24 mouse cellular contexts compared by ENCODE assay signal in genomic region chr6:126190218-126190871, GRCm38 (mm10). TPM values are rescaled to one million over a fixed set of nuclear protein-coding genes. Genes with fewer than 3 reads are reported as not detected.
A peak's percentile ranks its signal among the peaks of the same experiment; 100 is the strongest.
DNase-seq lines count a peak whose midpoint lies in the region; ATAC-seq and TF ChIP-seq lines count a peak whose summit lies in the region.
"Had no signal": no experiment of that assay in that cellular context is flagged by ENCODE, and none has a peak within 500 bp of the region (broad histone marks: within the 10 kb centered on the region; RNA-seq: fewer than 3 reads in every experiment).

No protein-coding gene starts in this region.

- no peak overlapping the region for H3K4me2 ChIP-seq in kidney, embryonic 16.5 days (replicated peaks; ENCODE audit: low read depth, low read length)
- no peak overlapping the region for H3K4me2 ChIP-seq in heart, postnatal 0 days (ENCODE audit: low read depth, low read length)
- H3K4me2 ChIP-seq: embryonic facial prominence, embryonic 13.5 days; forebrain, embryonic 15.5 days; hindbrain, embryonic 15.5 days; liver, embryonic 13.5 days; lung, embryonic 14.5 days; neural tube, embryonic 15.5 days; stomach, embryonic 15.5 days had no signal

- H3K4me3 ChIP-seq in kidney, embryonic 16.5 days (ENCODE audit: low read length): no peak overlapping the region
- no peak overlapping the region for H3K4me3 ChIP-seq in heart, postnatal 0 days (ENCODE audit: low read depth, low read length)
- H3K4me3 ChIP-seq: embryonic facial prominence, embryonic 13.5 days; forebrain, embryonic 15.5 days; hindbrain, embryonic 15.5 days; liver, embryonic 13.5 days; neural tube, embryonic 15.5 days; stomach, embryonic 15.5 days had no signal

- no peak for TF ChIP-seq CTCF in heart, postnatal 0 days (IDR thresholded peaks at IDR 0.05; ENCODE audit: low read depth)

- peak; percentile 75 for ATAC-seq in kidney, embryonic 16.5 days (ENCODE audit: low FRiP score, low TSS enrichment)
- ATAC-seq in heart, postnatal 0 days (ENCODE audit: insufficient read depth, low read depth): peak; percentile 30; the same call in 1 of the 2 replicates
- ATAC-seq: forebrain, embryonic 15.5 days; intestine, embryonic 16.5 days; midbrain, embryonic 16.5 days had no signal

- H3K27me3 ChIP-seq in kidney, embryonic 16.5 days (ENCODE audit: insufficient read depth, low read length): no peaks in the 10 kb centered on the region
- no peaks in the 10 kb centered on the region for H3K27me3 ChIP-seq in heart, postnatal 0 days (ENCODE audit: control insufficient read depth, insufficient read depth, low read length)
- H3K27me3 ChIP-seq: embryonic facial prominence, embryonic 13.5 days; forebrain, embryonic 15.5 days; hindbrain, embryonic 15.5 days; liver, embryonic 13.5 days; neural tube, embryonic 15.5 days; stomach, embryonic 15.5 days had no signal

- no peaks in the 10 kb centered on the region for H3K9me3 ChIP-seq in kidney, embryonic 16.5 days (ENCODE audit: low read length)
- no peaks in the 10 kb centered on the region; the same call in 1 of the 2 replicates for H3K9me3 ChIP-seq in heart, postnatal 0 days (replicated peaks; ENCODE audit: control insufficient read depth, low read length)
- H3K9me3 ChIP-seq: embryonic facial prominence, embryonic 13.5 days; forebrain, embryonic 15.5 days; hindbrain, embryonic 15.5 days; liver, embryonic 13.5 days; neural tube, embryonic 15.5 days; stomach, embryonic 15.5 days had no signal

- WGBS in kidney, embryonic 16.5 days: 53% methylated on average over 10 of the region's 10 CpGs
- 61% methylated on average over 10 of the region's 10 CpGs for WGBS in heart, postnatal 0 days

- H3K27ac ChIP-seq in kidney, embryonic 16.5 days (ENCODE audit: low read length): no peak overlapping the region
- no peak overlapping the region for H3K27ac ChIP-seq in heart, postnatal 0 days (ENCODE audit: low read depth)
- H3K27ac ChIP-seq: embryonic facial prominence, embryonic 13.5 days; forebrain, embryonic 15.5 days; hindbrain, embryonic 15.5 days; liver, embryonic 13.5 days; neural tube, embryonic 15.5 days; stomach, embryonic 15.5 days had no signal

- H3K9ac ChIP-seq in kidney, embryonic 16.5 days (replicated peaks; ENCODE audit: low read length): no peak overlapping the region
- no peak overlapping the region for H3K9ac ChIP-seq in heart, postnatal 0 days (replicated peaks; ENCODE audit: low read depth, low read length)
- H3K9ac ChIP-seq: embryonic facial prominence, embryonic 13.5 days; forebrain, embryonic 15.5 days; hindbrain, embryonic 15.5 days; liver, embryonic 13.5 days; lung, embryonic 14.5 days; neural tube, embryonic 15.5 days; stomach, embryonic 15.5 days had no signal

- H3K4me1 ChIP-seq in kidney, embryonic 16.5 days (ENCODE audit: insufficient read depth, low read length): 0 out of 2 replicates have a peak, but pooled peaks cover 5% of the 10 kb centered on the region
- no peaks in the 10 kb centered on the region for H3K4me1 ChIP-seq in heart, postnatal 0 days (ENCODE audit: control insufficient read depth, insufficient read depth)
- H3K4me1 ChIP-seq: forebrain, embryonic 15.5 days; hindbrain, embryonic 15.5 days; liver, embryonic 13.5 days; neural tube, embryonic 15.5 days; stomach, embryonic 15.5 days had no signal

- peak; percentile 23 to 43 for DNase-seq in heart, adult 18-20 months
- no peak for DNase-seq in heart, adult 8-10 months (ENCODE audit: low spot score)
- DNase-seq in kidney, adult 18-20 months: no peak
- peak; percentile 48 for DNase-seq in heart, postnatal 0 days (ENCODE audit: low spot score)
- peak; percentile 14 to 30 for DNase-seq in kidney, postnatal 36 days
- no peak for DNase-seq in cerebellum, adult 11 months
- DNase-seq: cerebellum, adult 9-10 months; gastrocnemius, postnatal 25 days; left cerebral cortex, postnatal 4 days; liver, embryonic 13.5 days; lung, embryonic 14.5 days; lung, postnatal 36 days; right cerebral cortex, postnatal 25 days; thymus, adult 18-20 months had no signal

- H3K36me3 ChIP-seq in kidney, embryonic 16.5 days (ENCODE audit: insufficient read depth, low read length): no peaks in the 10 kb centered on the region
- H3K36me3 ChIP-seq in heart, postnatal 0 days (replicated peaks; ENCODE audit: control insufficient read depth, insufficient read depth, low read length): no peaks in the 10 kb centered on the region
- H3K36me3 ChIP-seq: embryonic facial prominence, embryonic 13.5 days; forebrain, embryonic 15.5 days; hindbrain, embryonic 15.5 days; liver, embryonic 13.5 days; neural tube, embryonic 15.5 days; stomach, embryonic 15.5 days had no signal

- no peak for TF ChIP-seq EP300 in heart, postnatal 0 days (IDR thresholded peaks at IDR 0.05; ENCODE audit: low read depth)

RNA-seq across cellular contexts. Expression of gene Ntf3, which starts 23.6 kb away (rescaled TPM):
- 1 to 10 TPM; 2.8 to 3.4 TPM for total RNA-seq in heart, adult 18-20 months (2021)
- total RNA-seq in heart, adult 8-10 months (2022): 1 to 10 TPM; 2.2 to 5.3 (median 3.9) TPM
- 15.2 and 15.8 TPM in 2 replicates for polyA plus RNA-seq in kidney, embryonic 16.5 days (2015; fragmentation: Nextera tagmentation; extraction: Ambion mirVana)
- 5.2 and 8.3 TPM in 2 replicates for total RNA-seq in heart, postnatal 0 days (2014; rRNA removed; ENCODE audit: low replicate concordance)
- polyA plus RNA-seq in heart, postnatal 0 days (2015; fragmentation: Nextera tagmentation; extraction: Ambion mirVana): 5.5 and 6.1 TPM in 2 replicates
- total RNA-seq: CH12.LX, MEL had no signal

Comparison
In these comparisons a context has a peak if more than half of its experiments do, and no peak if none do; other contexts are left out.
1. DNase-seq: peak in heart, adult 18-20 months (2 of 2), heart, postnatal 0 days (single experiment) and kidney, postnatal 36 days (2 of 2); none in heart, adult 8-10 months (single experiment), kidney, adult 18-20 months (single experiment) and cerebellum, adult 11 months (single experiment).